Mouse (Mus musculus) testis, adult 2 months (tissue): ENCODE measurements around the gene Rhod.

Experiments used
- CTCF ChIP-seq: fragments of 200-500 bp; IDR thresholded peaks from 2 replicates; pipeline ENCODE4 v1.5.1; 2012; ENCODE audit warnings: low read depth, mild to moderate bottlenecking, inconsistent platforms, low read length, moderate library complexity; ENCODE audit not compliant: control insufficient read depth, insufficient read depth, insufficient replicate concordance
- POLR2A ChIP-seq: fragments of 200-500 bp; IDR thresholded peaks from 2 replicates; pipeline ENCODE4 v1.6.1; 2012; ENCODE audit warnings: low read depth, mild to moderate bottlenecking, inconsistent platforms, low read length, moderate library complexity; ENCODE audit not compliant: control insufficient read depth

GRCm38 (mm10) chr19:4414631-4415030, 24.6 kb downstream of the Rhod start:
- TF ChIP-seq POLR2A (no peak), CTCF (no peak)
